Mouse (Mus musculus): Measurements from ENCODE around the gene Clic1. TPM values are rescaled to one million over a fixed set of nuclear protein-coding genes. Genes with fewer than 3 reads are reported as not detected.
A peak's percentile ranks its signal among the peaks of the same experiment; 100 is the strongest.

The Clic1 gene
- polyA plus RNA-seq, 1 experiment: 321 TPM

- H3K27ac ChIP-seq (ENCODE audit: control insufficient read depth, insufficient read depth, low read length): no peak overlapping the region
- no peak for DNase-seq
- 95% methylated on average over 11 of the region's 11 CpGs for WGBS
- H3K4me1 ChIP-seq (replicated peaks; ENCODE audit: control insufficient read depth, insufficient read depth, low read length): peaks cover 17% of the 10 kb centered on the region
- TF ChIP-seq POLR2A (IDR thresholded peaks at IDR 0.05; ENCODE audit: control insufficient read depth, extremely low read depth, insufficient read depth, low read length, poor library complexity) (no peak), CTCF (IDR thresholded peaks at IDR 0.05; ENCODE audit: borderline replicate concordance, control insufficient read depth, extremely low read depth, insufficient read depth, low read length, poor library complexity) (no peak)
- H3K4me3 ChIP-seq (ENCODE audit: control insufficient read depth, insufficient read depth, low read length): no peak overlapping the region
- no peaks in the 10 kb centered on the region for H3K27me3 ChIP-seq (ENCODE audit: control insufficient read depth, insufficient read depth, low read length)
- no peaks in the 10 kb centered on the region; the same call in 1 of the 2 replicates for H3K36me3 ChIP-seq (ENCODE audit: control insufficient read depth, insufficient read depth, low read length)
Observed at GRCm38 (mm10) chr17:35019894-35020293, 29.9 kb upstream of the Clic1 start.

- Histone ChIP-seq H3K4me1 (replicated peaks; ENCODE audit: control insufficient read depth, insufficient read depth, low read length) (peaks cover 17% of the 10 kb centered on the region), H3K4me3 (ENCODE audit: control insufficient read depth, insufficient read depth, low read length) (no peak overlapping the region), H3K27me3 (ENCODE audit: control insufficient read depth, insufficient read depth, low read length) (no peaks in the 10 kb centered on the region), H3K27ac (ENCODE audit: control insufficient read depth, insufficient read depth, low read length) (no peak overlapping the region), H3K36me3 (ENCODE audit: control insufficient read depth, insufficient read depth, low read length) (no peaks in the 10 kb centered on the region; the same call in 1 of the 2 replicates)
- no peak for DNase-seq
- TF ChIP-seq CTCF (IDR thresholded peaks at IDR 0.05; ENCODE audit: borderline replicate concordance, control insufficient read depth, extremely low read depth, insufficient read depth, low read length, poor library complexity) (no peak), POLR2A (IDR thresholded peaks at IDR 0.05; ENCODE audit: control insufficient read depth, extremely low read depth, insufficient read depth, low read length, poor library complexity) (no peak)
- WGBS: 97% methylated on average over 8 of the region's 8 CpGs
Observed at GRCm38 (mm10) chr17:35020551-35020950, 29.2 kb upstream of the Clic1 start.

GRCm38 (mm10) chr17:35021163-35021808 is 28.5 kb upstream of the Clic1 start:
- no peak overlapping the region for H3K27ac ChIP-seq (ENCODE audit: control insufficient read depth, insufficient read depth, low read length)
- WGBS: 31% methylated on average over 17 of the region's 17 CpGs
- TF ChIP-seq CTCF (IDR thresholded peaks at IDR 0.05; ENCODE audit: borderline replicate concordance, control insufficient read depth, extremely low read depth, insufficient read depth, low read length, poor library complexity) (peak; percentile 98), POLR2A (IDR thresholded peaks at IDR 0.05; ENCODE audit: control insufficient read depth, extremely low read depth, insufficient read depth, low read length, poor library complexity) (no peak)
- peak; percentile 94 for DNase-seq
- no peaks in the 10 kb centered on the region for H3K36me3 ChIP-seq (ENCODE audit: control insufficient read depth, insufficient read depth, low read length)
- no peak overlapping the region for H3K4me3 ChIP-seq (ENCODE audit: control insufficient read depth, insufficient read depth, low read length)
- H3K27me3 ChIP-seq (ENCODE audit: control insufficient read depth, insufficient read depth, low read length): no peaks in the 10 kb centered on the region
- H3K4me1 ChIP-seq (replicated peaks; ENCODE audit: control insufficient read depth, insufficient read depth, low read length): peaks cover 18% of the 10 kb centered on the region

GRCm38 (mm10) chr17:35021842-35022477 is 27.8 kb upstream of the Clic1 start:
- TF ChIP-seq CTCF (IDR thresholded peaks at IDR 0.05; ENCODE audit: borderline replicate concordance, control insufficient read depth, extremely low read depth, insufficient read depth, low read length, poor library complexity): no peak
- TF ChIP-seq POLR2A (IDR thresholded peaks at IDR 0.05; ENCODE audit: control insufficient read depth, extremely low read depth, insufficient read depth, low read length, poor library complexity): no peak
- H3K4me3 ChIP-seq (ENCODE audit: control insufficient read depth, insufficient read depth, low read length): no peak overlapping the region
- 82% methylated on average over 6 of the region's 6 CpGs for WGBS
- H3K36me3 ChIP-seq (ENCODE audit: control insufficient read depth, insufficient read depth, low read length): no peaks in the 10 kb centered on the region
- no peak overlapping the region for H3K27ac ChIP-seq (ENCODE audit: control insufficient read depth, insufficient read depth, low read length)
- H3K27me3 ChIP-seq (ENCODE audit: control insufficient read depth, insufficient read depth, low read length): no peaks in the 10 kb centered on the region
- peaks cover 14% of the 10 kb centered on the region for H3K4me1 ChIP-seq (replicated peaks; ENCODE audit: control insufficient read depth, insufficient read depth, low read length)
- no peak for DNase-seq

- WGBS: 94% methylated on average over 8 of the region's 8 CpGs
- no peak overlapping the region for H3K27ac ChIP-seq (ENCODE audit: control insufficient read depth, insufficient read depth, low read length)
Observed at GRCm38 (mm10) chr17:35022541-35023060, 27.2 kb upstream of the Clic1 start.

GRCm38 (mm10) chr17:35023221-35023620 is 26.5 kb upstream of the Clic1 start:
- no peak for DNase-seq
- Histone ChIP-seq H3K27ac (ENCODE audit: control insufficient read depth, insufficient read depth, low read length) (no peak overlapping the region), H3K4me3 (ENCODE audit: control insufficient read depth, insufficient read depth, low read length) (no peak overlapping the region), H3K4me1 (replicated peaks; ENCODE audit: control insufficient read depth, insufficient read depth, low read length) (peaks cover 18% of the 10 kb centered on the region), H3K36me3 (ENCODE audit: control insufficient read depth, insufficient read depth, low read length) (no peaks in the 10 kb centered on the region), H3K27me3 (ENCODE audit: control insufficient read depth, insufficient read depth, low read length) (no peaks in the 10 kb centered on the region)
- WGBS: 97% methylated on average over 5 of the region's 5 CpGs
- TF ChIP-seq POLR2A (IDR thresholded peaks at IDR 0.05; ENCODE audit: control insufficient read depth, extremely low read depth, insufficient read depth, low read length, poor library complexity) (no peak), CTCF (IDR thresholded peaks at IDR 0.05; ENCODE audit: borderline replicate concordance, control insufficient read depth, extremely low read depth, insufficient read depth, low read length, poor library complexity) (no peak)

More at GRCm38 (mm10) chr17:35022541-35023060, 27.2 kb upstream of the Clic1 start:
- H3K4me1 ChIP-seq (replicated peaks; ENCODE audit: control insufficient read depth, insufficient read depth, low read length): peaks cover 15% of the 10 kb centered on the region
- H3K27me3 ChIP-seq (ENCODE audit: control insufficient read depth, insufficient read depth, low read length): no peaks in the 10 kb centered on the region
- no peak for DNase-seq
- no peaks in the 10 kb centered on the region for H3K36me3 ChIP-seq (ENCODE audit: control insufficient read depth, insufficient read depth, low read length)
- H3K4me3 ChIP-seq (ENCODE audit: control insufficient read depth, insufficient read depth, low read length): no peak overlapping the region
- TF ChIP-seq CTCF (IDR thresholded peaks at IDR 0.05; ENCODE audit: borderline replicate concordance, control insufficient read depth, extremely low read depth, insufficient read depth, low read length, poor library complexity) (no peak), POLR2A (IDR thresholded peaks at IDR 0.05; ENCODE audit: control insufficient read depth, extremely low read depth, insufficient read depth, low read length, poor library complexity) (no peak)
